Mouse (Mus musculus) hindbrain, embryonic 12.5 days (tissue): Measurements from ENCODE around the gene Erich6. TPM values are rescaled to one million over a fixed set of nuclear protein-coding genes. Genes with fewer than 3 reads are reported as not detected.
A peak's percentile ranks its signal among the peaks of the same experiment; 100 is the strongest.

ENCODE experiments used
- ATAC-seq: fragments of 200-750 bp; cut with Nextera tagmentation; 2 replicates; pipeline ENCODE4 v1.8.0; 2017; ENCODE audit warnings: moderate TSS enrichment; ENCODE audit not compliant: low FRiP score
- H3K27ac ChIP-seq: fragments of 300-500 bp; sonication (generic); 2 replicates; pipeline ENCODE4 v1.5.1; 2016; ENCODE audit warnings: mild to moderate bottlenecking
- H3K27me3 ChIP-seq: fragments of 300-500 bp; sonication (generic); 2 replicates; pipeline ENCODE4 v1.6.1; 2016; ENCODE audit warnings: mild to moderate bottlenecking
- H3K36me3 ChIP-seq: fragments of 300-500 bp; sonication (generic); 2 replicates; pipeline ENCODE4 v1.6.1; 2016; ENCODE audit warnings: mild to moderate bottlenecking
- H3K4me1 ChIP-seq: fragments of 300-500 bp; sonication (generic); 2 replicates; pipeline ENCODE4 v1.6.1; 2016
- H3K4me2 ChIP-seq: fragments of 300-500 bp; sonication (generic); replicated peaks from 2 replicates; pipeline ENCODE4 v1.6.1; 2016; ENCODE audit warnings: mild to moderate bottlenecking
- H3K4me3 ChIP-seq: fragments of 300-500 bp; sonication (generic); 2 replicates; pipeline ENCODE4 v1.5.1; 2016; ENCODE audit warnings: mild to moderate bottlenecking
- H3K9ac ChIP-seq: fragments of 300-500 bp; sonication (generic); 2 replicates; pipeline ENCODE4 v1.6.1; 2016; ENCODE audit warnings: mild to moderate bottlenecking, moderate library complexity
- H3K9me3 ChIP-seq: fragments of 300-500 bp; sonication (generic); replicated peaks from 2 replicates; pipeline ENCODE4 v1.6.1; 2016; ENCODE audit warnings: mild to moderate bottlenecking
- WGBS: fragments of 180-500 bp; shearing (Covaris S2); methylation state at CpG from one replicate; pipeline ENCODE4 v1.1.7; 2016; 5-methylcytosine and 5-hydroxymethylcytosine counted together
- polyA plus RNA-seq: library from polyadenylated mRNA; unstranded; fragments of >200 nt; fragmentation: Nextera tagmentation; extraction: Ambion mirVana; gene quantifications from 2 replicates; pipeline ENCODE4 v1.2.1, GENCODE M21; 2016

The Erich6 gene
- polyA plus RNA-seq, 1 experiment from 2014 or later, result 0.15 TPM

- Histone ChIP-seq H3K9ac (no peak overlapping the region), H3K27ac (no peak overlapping the region), H3K4me1 (peaks cover 3% of the 10 kb centered on the region), H3K4me2 (no peak overlapping the region), H3K4me3 (no peak overlapping the region), H3K9me3 (no peaks in the 10 kb centered on the region), H3K27me3 (no peaks in the 10 kb centered on the region), H3K36me3 (no peaks in the 10 kb centered on the region)
- 78% methylated on average over 4 of the region's 4 CpGs for WGBS
- no peak for ATAC-seq
Measured at GRCm38 (mm10) chr3:58672481-58673183, 35.6 kb upstream of the Erich6 start.

- Histone ChIP-seq H3K4me2 (no peak overlapping the region), H3K9me3 (no peaks in the 10 kb centered on the region), H3K27ac (no peak overlapping the region), H3K36me3 (no peaks in the 10 kb centered on the region), H3K4me3 (no peak overlapping the region), H3K4me1 (no peaks in the 10 kb centered on the region; the same call in 1 of the 2 replicates), H3K9ac (no peak overlapping the region), H3K27me3 (no peaks in the 10 kb centered on the region)
- WGBS, result 53% methylated on average over 6 of the region's 6 CpGs
- ATAC-seq, result no peak
Measured at GRCm38 (mm10) chr3:58671616-58672250, 34.7 kb upstream of the Erich6 start.

DNA sequence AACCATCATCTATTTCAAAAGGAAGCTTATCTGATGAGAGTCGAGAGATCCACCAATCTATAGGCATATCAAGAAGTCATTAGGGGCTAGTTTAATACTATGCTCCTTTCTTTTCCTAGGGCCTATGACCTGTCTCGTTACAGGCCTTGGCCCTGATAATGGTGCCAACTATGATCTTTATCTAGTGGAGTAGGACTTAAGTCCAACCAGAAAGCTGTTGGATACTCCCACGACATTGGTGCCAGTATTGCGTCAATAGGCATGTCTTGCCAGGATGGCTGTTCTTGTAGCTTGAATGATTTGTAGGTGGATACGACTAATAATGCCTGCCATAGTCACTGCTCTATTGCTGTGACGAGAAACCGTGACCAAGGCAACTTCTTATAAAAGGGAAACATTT, 27.0 kb upstream of the Erich6 start:
- H3K9me3 ChIP-seq, result peaks cover 8% of the 10 kb centered on the region; the same call in 1 of the 2 replicates
- H3K9ac ChIP-seq, result no peak overlapping the region
- no peak overlapping the region for H3K27ac ChIP-seq
- H3K36me3 ChIP-seq, result no peaks in the 10 kb centered on the region
- H3K4me3 ChIP-seq, result no peak overlapping the region
- no peaks in the 10 kb centered on the region for H3K27me3 ChIP-seq
- WGBS, result 86% methylated on average over 7 of the region's 7 CpGs
- no peak overlapping the region for H3K4me2 ChIP-seq
- no peak for ATAC-seq
- H3K4me1 ChIP-seq, result no peaks in the 10 kb centered on the region

DNA sequence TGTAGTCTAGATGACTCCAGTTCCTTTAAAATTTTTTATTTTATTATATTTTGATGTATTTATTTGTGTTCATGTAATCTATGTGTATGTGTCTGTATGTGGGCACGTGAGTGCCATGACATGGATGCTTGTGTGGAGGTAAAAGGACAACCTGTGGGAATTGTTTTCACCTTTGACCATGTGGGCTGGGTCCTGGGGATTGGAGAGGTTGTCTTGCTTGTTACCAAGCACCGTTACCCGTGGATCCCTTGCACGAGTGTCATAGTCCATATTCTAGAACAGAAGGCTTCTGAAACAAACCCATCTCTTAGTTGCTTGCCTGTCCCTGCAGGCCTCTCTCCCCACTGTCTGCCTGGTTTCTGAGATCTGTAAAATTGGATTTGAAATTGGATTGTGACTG, 23.6 kb upstream of the Erich6 start:
- Histone ChIP-seq H3K9ac (no peak overlapping the region), H3K27ac (no peak overlapping the region), H3K9me3 (0 out of 2 replicates have a peak, but pooled peaks cover 3% of the 10 kb centered on the region), H3K4me1 (0 out of 2 replicates have a peak, but pooled peaks cover under 1% of the 10 kb centered on the region), H3K27me3 (no peaks in the 10 kb centered on the region), H3K36me3 (no peaks in the 10 kb centered on the region), H3K4me3 (no peak overlapping the region), H3K4me2 (no peak overlapping the region)
- WGBS, result 94% methylated on average over 4 of the region's 4 CpGs
- no peak for ATAC-seq

DNA sequence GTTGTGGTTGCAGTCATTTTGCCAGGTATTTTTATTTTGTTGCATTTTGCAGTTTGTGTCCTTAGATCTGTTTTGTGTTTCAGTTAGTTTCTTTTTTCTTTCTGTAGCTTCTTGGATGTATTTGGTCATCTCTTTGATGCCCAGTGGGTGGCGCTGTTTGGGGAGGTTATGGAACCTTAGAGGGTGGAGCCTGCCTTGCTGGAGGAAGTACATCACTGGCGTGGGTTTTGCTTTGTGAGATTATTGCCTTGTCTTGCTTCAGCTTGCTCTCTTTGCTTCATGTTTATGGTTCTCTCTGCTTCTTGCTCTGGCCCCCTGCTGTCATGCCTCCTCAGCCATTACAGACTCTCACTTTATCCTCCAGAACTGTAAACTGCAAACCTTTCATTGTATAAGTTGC, 20.3 kb upstream of the Erich6 start:
- Histone ChIP-seq H3K4me3 (no peak overlapping the region), H3K36me3 (no peaks in the 10 kb centered on the region), H3K9ac (no peak overlapping the region), H3K27me3 (no peaks in the 10 kb centered on the region), H3K27ac (no peak overlapping the region), H3K4me1 (0 out of 2 replicates have a peak, but pooled peaks cover 3% of the 10 kb centered on the region), H3K4me2 (no peak overlapping the region), H3K9me3 (no peaks in the 10 kb centered on the region)
- no peak for ATAC-seq
- 44% methylated on average over 2 of the region's 2 CpGs for WGBS

DNA sequence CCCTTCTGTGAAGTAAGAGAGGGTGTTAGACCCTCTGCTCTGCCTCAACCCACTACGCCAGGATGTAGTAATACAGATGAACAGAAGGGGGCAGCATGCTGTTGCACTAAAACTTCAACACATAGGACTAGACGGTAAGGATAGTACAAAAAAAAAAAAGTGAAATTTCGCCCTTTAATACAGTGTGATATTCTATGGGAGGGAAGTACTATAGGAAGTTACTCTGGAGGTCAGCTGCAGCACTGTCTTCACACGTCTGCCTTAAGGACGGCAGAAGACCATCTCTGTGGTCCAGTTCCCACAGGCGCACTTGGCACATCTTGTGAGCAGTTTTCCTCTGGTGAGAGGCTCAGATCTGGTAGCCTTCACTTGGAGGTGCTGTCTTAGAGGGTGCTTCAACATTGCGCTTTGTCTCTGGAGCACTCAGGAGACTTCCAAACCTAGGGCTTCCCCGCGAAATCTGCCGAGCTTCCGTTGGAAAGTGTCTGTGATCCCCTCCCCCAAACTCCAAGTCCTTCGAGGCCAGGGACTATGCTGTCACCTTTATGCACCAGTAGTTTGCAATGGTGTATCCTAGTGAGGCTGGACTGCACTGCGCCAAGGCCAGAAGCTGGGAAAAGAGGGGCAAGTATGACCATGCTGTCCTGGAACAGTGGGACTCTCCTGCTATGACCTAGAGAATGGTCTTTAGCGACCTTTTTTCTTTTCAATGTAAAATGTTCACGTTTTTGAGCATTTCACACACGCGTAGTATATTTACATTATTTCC, 18.5 kb upstream of the Erich6 start:
- Histone ChIP-seq H3K4me2 (no peak overlapping the region), H3K36me3 (no peaks in the 10 kb centered on the region), H3K4me3 (no peak overlapping the region), H3K27ac (no peak overlapping the region), H3K9ac (no peak overlapping the region), H3K9me3 (no peaks in the 10 kb centered on the region), H3K4me1 (0 out of 2 replicates have a peak, but pooled peaks cover 3% of the 10 kb centered on the region), H3K27me3 (no peaks in the 10 kb centered on the region)
- ATAC-seq, result peak; percentile 46; the same call in 1 of the 2 replicates
- WGBS, result 58% methylated on average over 17 of the region's 17 CpGs

GRCm38 (mm10) chr3:58653907-58654306, 16.9 kb upstream of the Erich6 start:
- no peak overlapping the region for H3K4me3 ChIP-seq
- H3K4me2 ChIP-seq, result no peak overlapping the region
- H3K27ac ChIP-seq, result no peak overlapping the region
- 0 out of 2 replicates have a peak, but pooled peaks cover 3% of the 10 kb centered on the region for H3K4me1 ChIP-seq
- no peak overlapping the region for H3K9ac ChIP-seq
- no peaks in the 10 kb centered on the region for H3K36me3 ChIP-seq
- 56% methylated on average over 5 of the region's 5 CpGs for WGBS
- no peaks in the 10 kb centered on the region for H3K27me3 ChIP-seq
- no peaks in the 10 kb centered on the region for H3K9me3 ChIP-seq
- ATAC-seq, result no peak

- no peak for ATAC-seq
- Histone ChIP-seq H3K4me2 (no peak overlapping the region), H3K9ac (no peak overlapping the region), H3K4me3 (no peak overlapping the region), H3K27ac (no peak overlapping the region), H3K36me3 (no peaks in the 10 kb centered on the region), H3K4me1 (no peaks in the 10 kb centered on the region), H3K27me3 (no peaks in the 10 kb centered on the region), H3K9me3 (no peaks in the 10 kb centered on the region)
- 80% methylated on average over 4 of the region's 4 CpGs for WGBS
Measured at GRCm38 (mm10) chr3:58650328-58650727, 13.3 kb upstream of the Erich6 start.

GRCm38 (mm10) chr3:58647179-58647578, 10.2 kb upstream of the Erich6 start:
- Histone ChIP-seq H3K4me2 (no peak overlapping the region), H3K9ac (no peak overlapping the region), H3K9me3 (no peaks in the 10 kb centered on the region), H3K36me3 (no peaks in the 10 kb centered on the region), H3K27me3 (no peaks in the 10 kb centered on the region), H3K4me1 (no peaks in the 10 kb centered on the region), H3K27ac (no peak overlapping the region), H3K4me3 (no peak overlapping the region)
- ATAC-seq, result no peak
- 88% methylated on average over 2 of the region's 2 CpGs for WGBS

DNA sequence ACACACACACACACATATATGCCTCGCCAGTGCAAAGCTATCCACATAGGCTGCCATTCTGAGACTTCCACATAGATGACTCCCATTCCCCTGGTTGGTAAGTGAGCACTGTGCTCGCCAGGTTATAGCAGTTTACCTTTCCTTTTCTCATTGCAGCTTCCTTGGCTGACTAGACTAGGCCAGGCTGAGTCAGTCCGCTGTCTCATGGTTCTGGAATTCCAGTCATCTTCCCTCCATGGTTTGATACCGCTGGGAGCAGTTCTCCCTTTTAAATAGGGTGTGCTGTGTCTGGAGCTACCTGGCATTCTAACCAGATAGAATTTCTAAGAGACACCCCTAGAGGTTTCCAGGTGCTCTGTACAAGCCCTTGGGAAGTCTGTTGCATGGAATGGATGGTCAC, 9.2 kb upstream of the Erich6 start:
- Histone ChIP-seq H3K27me3 (no peaks in the 10 kb centered on the region), H3K9ac (no peak overlapping the region), H3K4me2 (no peak overlapping the region), H3K9me3 (no peaks in the 10 kb centered on the region), H3K4me3 (no peak overlapping the region), H3K36me3 (no peaks in the 10 kb centered on the region), H3K4me1 (no peaks in the 10 kb centered on the region), H3K27ac (no peak overlapping the region)
- WGBS, result 87% methylated on average over 4 of the region's 4 CpGs
- no peak for ATAC-seq

- no peak for ATAC-seq
- Histone ChIP-seq H3K9me3 (no peaks in the 10 kb centered on the region), H3K27me3 (no peaks in the 10 kb centered on the region)
Measured at GRCm38 (mm10) chr3:58631693-58632092, 5.3 kb downstream of the Erich6 start.

DNA sequence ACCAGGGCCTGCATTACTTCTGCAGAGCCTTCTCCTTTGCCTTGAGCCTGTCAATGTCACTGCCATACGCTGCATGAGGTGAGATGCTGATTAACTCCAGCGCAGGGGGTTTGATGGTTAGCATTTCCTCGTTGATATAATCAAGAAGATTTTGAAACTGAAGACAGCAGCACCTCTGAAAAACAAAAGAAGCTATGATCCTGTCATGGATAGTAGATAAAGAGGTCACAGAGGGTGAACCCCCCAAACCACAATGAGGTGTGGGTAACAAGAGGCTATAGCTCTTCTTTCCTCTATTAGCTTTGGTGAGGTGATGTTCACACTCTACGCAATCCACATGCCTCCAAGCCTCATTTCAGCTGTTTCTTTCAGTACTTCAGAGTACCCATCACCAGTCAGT, 12.0 kb downstream of the Erich6 start:
- no peaks in the 10 kb centered on the region for H3K9me3 ChIP-seq
- H3K9ac ChIP-seq, result no peak overlapping the region
- H3K27ac ChIP-seq, result no peak overlapping the region
- no peak for ATAC-seq
- H3K4me2 ChIP-seq, result no peak overlapping the region
- H3K4me3 ChIP-seq, result no peak overlapping the region
- no peaks in the 10 kb centered on the region for H3K4me1 ChIP-seq
- H3K27me3 ChIP-seq, result no peaks in the 10 kb centered on the region
- WGBS, result 90% methylated on average over 4 of the region's 4 CpGs
- H3K36me3 ChIP-seq, result no peaks in the 10 kb centered on the region

More at GRCm38 (mm10) chr3:58631693-58632092, 5.3 kb downstream of the Erich6 start:
- Histone ChIP-seq H3K4me2 (no peak overlapping the region), H3K9ac (no peak overlapping the region), H3K27ac (no peak overlapping the region), H3K4me3 (no peak overlapping the region), H3K4me1 (peaks cover 6% of the 10 kb centered on the region; the same call in 1 of the 2 replicates), H3K36me3 (no peaks in the 10 kb centered on the region)
- WGBS, result 83% methylated on average over 2 of the region's 2 CpGs
